In the genomic region with DNA sequence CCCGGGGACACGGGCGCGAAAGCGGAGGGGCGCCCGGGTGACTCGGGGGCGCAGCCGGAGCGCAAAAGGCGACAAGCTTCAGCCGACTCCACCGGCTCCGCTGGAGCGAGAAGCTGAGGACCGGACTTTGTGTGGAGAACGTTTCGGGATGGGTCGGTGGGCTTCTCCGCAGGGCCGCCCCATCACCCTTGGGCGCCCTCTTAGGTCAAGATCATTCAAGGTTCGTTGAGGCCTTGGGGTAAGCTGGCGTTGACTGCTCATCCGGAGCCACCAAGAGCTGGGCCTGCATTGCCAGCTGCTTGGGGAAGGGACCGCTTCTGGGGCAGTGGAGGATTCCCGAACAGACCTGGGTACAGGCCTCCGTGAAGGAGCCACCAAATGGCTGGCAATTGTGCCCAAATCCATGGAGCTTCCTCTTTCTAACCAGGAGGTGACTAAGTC, we compare ENCODE assay signal across 8 mouse cellular contexts. TPM values are rescaled to one million over a fixed set of nuclear protein-coding genes. Genes with fewer than 3 reads are reported as not detected.
DNase-seq lines count a peak whose midpoint lies in the region; ATAC-seq and TF ChIP-seq lines count a peak whose summit lies in the region.

No protein-coding gene starts in this region.

- peak overlapping the region; percentile 83 for H3K27ac ChIP-seq in layer of hippocampus, adult 2 months
- peak overlapping the region; percentile 52; the same call in 1 of the 2 replicates for H3K27ac ChIP-seq in hindbrain, embryonic 12.5 days
- H3K27ac ChIP-seq in liver, embryonic 16.5 days (ENCODE audit: low read length), result no peak overlapping the region

- ATAC-seq in hindbrain, embryonic 12.5 days (ENCODE audit: low FRiP score), result peak; percentile 23; the same call in 1 of the 2 replicates
- no peak for ATAC-seq in liver, embryonic 16.5 days (ENCODE audit: low read depth)
- ATAC-seq in megakaryocyte progenitor cell, adult 5-6 weeks (replicated peaks; ENCODE audit: poor library complexity), result no peak; the same call in 1 of the 2 replicates

- peak overlapping the region; percentile 54 for H3K4me3 ChIP-seq in layer of hippocampus, adult 2 months
- H3K4me3 ChIP-seq in hindbrain, embryonic 12.5 days, result peak overlapping the region; percentile 51
- H3K4me3 ChIP-seq in liver, embryonic 16.5 days (ENCODE audit: low read depth, low read length), result peak overlapping the region; percentile 48

- peaks cover 30% of the 10 kb centered on the region for H3K27me3 ChIP-seq in hindbrain, embryonic 12.5 days
- H3K27me3 ChIP-seq in liver, embryonic 16.5 days (ENCODE audit: control insufficient read depth, insufficient read depth, low read depth, low read length), result peaks cover 48% of the 10 kb centered on the region

- H3K4me1 ChIP-seq in hindbrain, embryonic 12.5 days, result peaks cover 8% of the 10 kb centered on the region
- peaks cover 2% of the 10 kb centered on the region; the same call in 1 of the 2 replicates for H3K4me1 ChIP-seq in liver, embryonic 16.5 days (ENCODE audit: control insufficient read depth, low read depth, low read length)

- no peaks in the 10 kb centered on the region for H3K36me3 ChIP-seq in hindbrain, embryonic 12.5 days
- no peaks in the 10 kb centered on the region for H3K36me3 ChIP-seq in liver, embryonic 16.5 days (ENCODE audit: control insufficient read depth, insufficient read depth)

- H3K9ac ChIP-seq in hindbrain, embryonic 12.5 days, result peak overlapping the region; percentile 76
- H3K9ac ChIP-seq in liver, embryonic 16.5 days (ENCODE audit: low read depth, low read length), result no peak overlapping the region; the same call in 1 of the 2 replicates

- no peaks in the 10 kb centered on the region for H3K9me3 ChIP-seq in hindbrain, embryonic 12.5 days (replicated peaks)
- H3K9me3 ChIP-seq in liver, embryonic 16.5 days (replicated peaks; ENCODE audit: control insufficient read depth, low read length), result no peaks in the 10 kb centered on the region

- peak in 1 of 2 experiments; percentile 3 for DNase-seq in layer of hippocampus, adult 2 months (ENCODE audit: low spot score in 2 of 2)
- DNase-seq in layer of hippocampus, postnatal 10 days (ENCODE audit: low spot score in 2 of 2), result no peak
- DNase-seq in adrenal gland, postnatal 36 days, result peak; percentile 44 to 49
- no peak for DNase-seq in ovary, postnatal 36 days (ENCODE audit: low spot score)
- no peak for DNase-seq in thymus, postnatal 10 days (ENCODE audit: low spot score in 2 of 2)

- peak overlapping the region; percentile 83 for H3K4me2 ChIP-seq in hindbrain, embryonic 12.5 days (replicated peaks)
- H3K4me2 ChIP-seq in liver, embryonic 16.5 days (ENCODE audit: low read depth, low read length), result peak overlapping the region; percentile 64

- 4% methylated on average over 27 of the region's 29 CpGs for WGBS in hindbrain, embryonic 12.5 days
- 4% methylated on average over 29 of the region's 29 CpGs for WGBS in liver, embryonic 16.5 days (ENCODE audit: insufficient replicate concordance)

- TF ChIP-seq CTCF in layer of hippocampus, adult 2 months (conservative IDR thresholded peaks at IDR 0.05), result no peak

RNA-seq across cellular contexts. Expression of a gene that starts 0.5 kb away (rescaled TPM):
- 1 to 10 TPM; 7.9 to 8.2 TPM for total RNA-seq in layer of hippocampus, adult 2 months (2021)
- total RNA-seq in layer of hippocampus, postnatal 10 days (2021), result 1 to 10 TPM; 6.2 to 8.4 TPM
- total RNA-seq in adrenal gland, postnatal 36 days (2021), result 10 to 100 TPM; 23.8 to 39.7 TPM
- polyA plus RNA-seq in hindbrain, embryonic 12.5 days (2016; fragmentation: Nextera tagmentation; extraction: Ambion mirVana), result 5.0 and 5.4 TPM in 2 replicates
- polyA plus RNA-seq in liver, embryonic 16.5 days (2015; fragmentation: Nextera tagmentation; extraction: Ambion mirVana), result 0.12 and 0.33 TPM in 2 replicates
- total RNA-seq in megakaryocyte progenitor cell, adult 5-6 weeks (2015), result 0.07 TPM in 1 of 2 replicates, not detected in the other
- 0.20 TPM in 1 of 2 replicates, not detected in the other for total RNA-seq in megakaryocyte progenitor cell, adult 5-6 weeks (2017)

Comparison
In these comparisons a context has a peak if more than half of its experiments do, and no peak if none do; other contexts are left out.
1. DNase-seq: peak in adrenal gland, postnatal 36 days (2 of 2); none in layer of hippocampus, postnatal 10 days (0 of 2), ovary, postnatal 36 days (single experiment) and thymus, postnatal 10 days (0 of 2).
2. RNA of a gene that starts 0.5 kb away (total RNA-seq): 23.8 to 39.7 TPM in adrenal gland, postnatal 36 days, 6.2 to 8.4 TPM in layer of hippocampus, postnatal 10 days and 7.9 to 8.2 TPM in layer of hippocampus, adult 2 months; 0.07 to 0.20 TPM in megakaryocyte progenitor cell, adult 5-6 weeks; every median in the first group is over 4 times any median in the second.
3. Peak in every context shown above with its lines, with median percentiles within 50 percentile points of each other: H3K4me3 ChIP-seq.